Mouse (Mus musculus) embryonic facial prominence, embryonic 10.5 days (tissue): ENCODE data around the gene Fam189a1. TPM values are rescaled to one million over a fixed set of nuclear protein-coding genes. Genes with fewer than 3 reads are reported as not detected.

ENCODE experiments used
- DNase-seq: peaks from one replicate; pipeline ENCODE4 v3.0.0-alpha.2; 2017; ENCODE audit warnings: low spot score
- H3K27ac ChIP-seq: fragments of 300-500 bp; sonication (generic); replicated peaks from 2 replicates; pipeline ENCODE4 v1.5.1; 2016; ENCODE audit warnings: mild to moderate bottlenecking
- H3K27me3 ChIP-seq: fragments of 300-500 bp; sonication (generic); replicated peaks from 2 replicates; pipeline ENCODE4 v1.6.1; 2016; ENCODE audit warnings: low read depth, mild to moderate bottlenecking; ENCODE audit not compliant: poor library complexity, severe bottlenecking
- H3K36me3 ChIP-seq: fragments of 300-500 bp; sonication (generic); replicated peaks from 2 replicates; pipeline ENCODE4 v1.6.1; 2016; ENCODE audit warnings: mild to moderate bottlenecking, moderate library complexity
- H3K4me1 ChIP-seq: fragments of 300-500 bp; sonication (generic); 2 replicates; pipeline ENCODE4 v1.6.1; 2016
- H3K4me3 ChIP-seq: fragments of 300-500 bp; sonication (generic); 2 replicates; pipeline ENCODE4 v1.5.1; 2016; ENCODE audit warnings: mild to moderate bottlenecking, moderate library complexity
- H3K9me3 ChIP-seq: fragments of 300-500 bp; sonication (generic); 2 replicates; pipeline ENCODE4 v1.6.1; 2016; ENCODE audit warnings: mild to moderate bottlenecking
- WGBS: fragments of 180-500 bp; shearing (Covaris S2); methylation state at CpG from one replicate; pipeline ENCODE4 v1.1.7; 2016; 5-methylcytosine and 5-hydroxymethylcytosine counted together
- microRNA-seq: library from miRNA; unstranded; fragments of <30 nt; microRNA quantifications from one replicate; pipeline ENCODE4, GENCODE M21; 2017
- polyA plus RNA-seq: library from polyadenylated mRNA; unstranded; fragments of >200 nt; fragmentation: Nextera tagmentation; extraction: Ambion mirVana; gene quantifications from 2 replicates; pipeline ENCODE4 v1.2.1, GENCODE M21; 2016

Gene Fam189a1
- polyA plus RNA-seq, 1 experiment from 2014 or later = 0.60 TPM

- H3K27me3 ChIP-seq = no peaks in the 10 kb centered on the region
- H3K27ac ChIP-seq = no peak overlapping the region
- no peaks in the 10 kb centered on the region for H3K36me3 ChIP-seq
- DNase-seq = no peak
- H3K4me1 ChIP-seq = no peaks in the 10 kb centered on the region
- H3K4me3 ChIP-seq = no peak overlapping the region
- WGBS = 87% methylated on average over 13 of the region's 13 CpGs
- no peaks in the 10 kb centered on the region for H3K9me3 ChIP-seq
Measured at GRCm38 (mm10) chr7:64709520-64710262, 446.7 kb downstream of the Fam189a1 start.

- DNase-seq = no peak
- Histone ChIP-seq H3K9me3 (no peaks in the 10 kb centered on the region), H3K4me1 (no peaks in the 10 kb centered on the region), H3K27me3 (no peaks in the 10 kb centered on the region), H3K27ac (no peak overlapping the region), H3K36me3 (no peaks in the 10 kb centered on the region), H3K4me3 (no peak overlapping the region)
- WGBS = 84% methylated on average over 4 of the region's 4 CpGs
Measured at GRCm38 (mm10) chr7:64708176-64708575, 448.2 kb downstream of the Fam189a1 start.

Small RNA genes lying within 50 kb of the gene (microRNA-seq; reads per million reads assigned to microRNA genes)
- gene Gm25249 = not detected
